In genomic region chr10:49785477-49785876, GRCm38 (mm10) we compare ENCODE assay signal across 15 mouse cellular contexts. TPM values are rescaled to one million over a fixed set of nuclear protein-coding genes. Genes with fewer than 3 reads are reported as not detected.
DNase-seq lines count a peak whose midpoint lies in the region; ATAC-seq lines count a peak whose summit lies in the region.
"Had no signal": no experiment of that assay in that cellular context is flagged by ENCODE, and none has a peak within 500 bp of the region (broad histone marks: within the 10 kb centered on the region; RNA-seq: fewer than 3 reads in every experiment).

No protein-coding gene starts in this region.

- peaks cover 22% of the 10 kb centered on the region for H3K27me3 ChIP-seq in embryonic facial prominence, embryonic 14.5 days (replicated peaks; ENCODE audit: control insufficient read depth, insufficient read depth, low read length)
- no peaks in the 10 kb centered on the region for H3K27me3 ChIP-seq in midbrain, embryonic 12.5 days

- H3K36me3 ChIP-seq in embryonic facial prominence, embryonic 14.5 days (ENCODE audit: control insufficient read depth, insufficient read depth, low read length), result no peaks in the 10 kb centered on the region
- H3K36me3 ChIP-seq in midbrain, embryonic 12.5 days, result no peaks in the 10 kb centered on the region
- H3K36me3 ChIP-seq: embryonic facial prominence, embryonic 13.5 days; kidney, embryonic 15.5 days had no signal

- no peak overlapping the region for H3K27ac ChIP-seq in embryonic facial prominence, embryonic 14.5 days (replicated peaks; ENCODE audit: low read depth, low read length)
- H3K27ac ChIP-seq in midbrain, embryonic 12.5 days (replicated peaks), result no peak overlapping the region
- H3K27ac ChIP-seq: embryonic facial prominence, embryonic 13.5 days; kidney, embryonic 15.5 days had no signal

- 34% methylated on average over 2 of the region's 2 CpGs for WGBS in embryonic facial prominence, embryonic 14.5 days
- WGBS in midbrain, embryonic 12.5 days, result 50% methylated on average over 2 of the region's 2 CpGs

- peak; percentile 39 for DNase-seq in cerebellum, adult 9-10 months
- no peak for DNase-seq in cerebellum, adult 18-20 months
- peak; percentile 49 for DNase-seq in 3T3-L1 (ENCODE audit: low read depth, low spot score)
- DNase-seq in embryonic facial prominence, embryonic 14.5 days (ENCODE audit: low spot score), result peak; percentile 58
- DNase-seq in right cerebral cortex, postnatal 14 days, result no peak
- DNase-seq in heart, adult 18-20 months, result no peak
- DNase-seq: adrenal gland, adult 8-10 months; B cell, adult 2 months; heart, postnatal 36 days had no signal

- ATAC-seq in embryonic facial prominence, embryonic 14.5 days (ENCODE audit: low read depth), result no peak
- no peak for ATAC-seq in midbrain, embryonic 12.5 days (ENCODE audit: low FRiP score, low read depth)
- ATAC-seq in megakaryocyte progenitor cell, adult 5-6 weeks (replicated peaks; ENCODE audit: poor library complexity), result no peak
- ATAC-seq: lung, postnatal 0 days had no signal

- H3K4me2 ChIP-seq in embryonic facial prominence, embryonic 14.5 days (ENCODE audit: low read depth, low read length), result no peak overlapping the region
- H3K4me2 ChIP-seq in midbrain, embryonic 12.5 days (replicated peaks), result peak overlapping the region; percentile 40
- H3K4me2 ChIP-seq: embryonic facial prominence, embryonic 13.5 days; kidney, embryonic 15.5 days had no signal

- peaks cover 4% of the 10 kb centered on the region for H3K4me1 ChIP-seq in embryonic facial prominence, embryonic 14.5 days (ENCODE audit: control insufficient read depth, insufficient read depth, low read length)
- H3K4me1 ChIP-seq in midbrain, embryonic 12.5 days, result peaks cover 41% of the 10 kb centered on the region

- H3K9me3 ChIP-seq in embryonic facial prominence, embryonic 14.5 days (ENCODE audit: control insufficient read depth, low read length), result no peaks in the 10 kb centered on the region
- no peaks in the 10 kb centered on the region for H3K9me3 ChIP-seq in midbrain, embryonic 12.5 days
- H3K9me3 ChIP-seq: embryonic facial prominence, embryonic 13.5 days; kidney, embryonic 15.5 days had no signal

- no peak overlapping the region for H3K4me3 ChIP-seq in embryonic facial prominence, embryonic 14.5 days (ENCODE audit: low read depth, low read length)
- peak overlapping the region; percentile 12; the same call in 1 of the 2 replicates for H3K4me3 ChIP-seq in midbrain, embryonic 12.5 days
- H3K4me3 ChIP-seq: embryonic facial prominence, embryonic 13.5 days; kidney, embryonic 15.5 days had no signal

- no peak overlapping the region for H3K9ac ChIP-seq in embryonic facial prominence, embryonic 14.5 days (ENCODE audit: low read depth, low read length)
- no peak overlapping the region for H3K9ac ChIP-seq in midbrain, embryonic 12.5 days (replicated peaks)
- H3K9ac ChIP-seq: embryonic facial prominence, embryonic 13.5 days; kidney, embryonic 15.5 days had no signal

RNA-seq across cellular contexts. Expression of gene Grik2, which starts 3.1 kb away (rescaled TPM):
- polyA plus RNA-seq in embryonic facial prominence, embryonic 14.5 days (2014; fragmentation: Nextera tagmentation; extraction: Ambion mirVana), result 3.2 and 3.5 TPM in 2 replicates
- 20.2 and 23.9 TPM in 2 replicates for polyA plus RNA-seq in midbrain, embryonic 12.5 days (2016; fragmentation: Nextera tagmentation; extraction: Ambion mirVana)
- under 1 TPM; 0.37 to 0.95 TPM for total RNA-seq in heart, adult 18-20 months (2021)
- total RNA-seq in megakaryocyte progenitor cell, adult 5-6 weeks (2015), result not detected in 2 replicates
- not detected in 2 replicates for total RNA-seq in megakaryocyte progenitor cell, adult 5-6 weeks (2017)
- total RNA-seq: liver, adult 2 months had no signal
- polyA plus RNA-seq: liver, adult 2 months had no signal

Comparison
In these comparisons a context has a peak if more than half of its experiments do, and no peak if none do; other contexts are left out.
1. DNase-seq: peak in cerebellum, adult 9-10 months (single experiment), 3T3-L1 (single experiment) and embryonic facial prominence, embryonic 14.5 days (single experiment); none in cerebellum, adult 18-20 months (0 of 2), right cerebral cortex, postnatal 14 days (single experiment) and heart, adult 18-20 months (0 of 2).